8 mouse cellular contexts compared by ENCODE assay signal in genomic region chr8:84990349-84990748, GRCm38 (mm10). TPM values are rescaled to one million over a fixed set of nuclear protein-coding genes. Genes with fewer than 3 reads are reported as not detected.
DNase-seq lines count a peak whose midpoint lies in the region; ATAC-seq lines count a peak whose summit lies in the region.

Hook2 (plus strand) TSS chr8:84990603.

- H3K27me3 ChIP-seq in heart, embryonic 14.5 days (ENCODE audit: control insufficient read depth, insufficient read depth, low read length) = peaks cover 13% of the 10 kb centered on the region
- peaks cover 3% of the 10 kb centered on the region; the same call in 1 of the 2 replicates for H3K27me3 ChIP-seq in liver, embryonic 13.5 days
- no peaks in the 10 kb centered on the region for H3K27me3 ChIP-seq in stomach, embryonic 16.5 days (ENCODE audit: control insufficient read depth, insufficient read depth, low read length)

- peak within 1 kb of the TSS; percentile 81 for H3K9ac ChIP-seq in heart, embryonic 14.5 days (ENCODE audit: low read length)
- H3K9ac ChIP-seq in liver, embryonic 13.5 days = peak within 1 kb of the TSS; percentile 84
- H3K9ac ChIP-seq in stomach, embryonic 16.5 days (ENCODE audit: low read length) = peak within 1 kb of the TSS; percentile 84

- H3K27ac ChIP-seq in brown adipose tissue, adult 24 weeks (replicated peaks; ENCODE audit: low read depth, low read length) = peak within 1 kb of the TSS; percentile 74
- peak within 1 kb of the TSS; percentile 54 to 65 for H3K27ac ChIP-seq in heart, embryonic 14.5 days (replicated peaks in 1 of 2; ENCODE audit: control insufficient read depth in 1 of 2, insufficient read depth in 1 of 2, low read depth in 2 of 2, low read length in 2 of 2)
- peak within 1 kb of the TSS; percentile 90 for H3K27ac ChIP-seq in liver, embryonic 13.5 days
- H3K27ac ChIP-seq in stomach, embryonic 16.5 days (ENCODE audit: low read length) = peak within 1 kb of the TSS; percentile 95

- DNase-seq in CD4-positive, CD25-positive, alpha-beta regulatory T cell, adult 2 months (ENCODE audit: low read depth, low spot score) = peak; percentile 100
- peak; percentile 97 for DNase-seq in fibroblast of lung, adult 2 months (ENCODE audit: low read depth)
- peak; percentile 99 for DNase-seq in kidney, postnatal 14 days
- peak; percentile 96 for DNase-seq in liver, embryonic 13.5 days
- peak; percentile 96 for DNase-seq in neural tube, embryonic 10.5 days (ENCODE audit: extremely low spot score, low spot score)

- ATAC-seq in heart, embryonic 14.5 days (ENCODE audit: insufficient number of reproducible peaks, insufficient read depth, low FRiP score, low read depth) = peak; percentile 86
- peak; percentile 84 for ATAC-seq in liver, embryonic 13.5 days (ENCODE audit: low read depth)
- ATAC-seq in stomach, embryonic 16.5 days (ENCODE audit: insufficient read depth, low FRiP score) = peak; percentile 92

- WGBS in heart, embryonic 14.5 days = under 1% methylated on average over 28 of the region's 28 CpGs
- 1% methylated on average over 28 of the region's 28 CpGs for WGBS in liver, embryonic 13.5 days (ENCODE audit: insufficient replicate concordance)
- under 1% methylated on average over 28 of the region's 28 CpGs for WGBS in stomach, embryonic 16.5 days

- H3K36me3 ChIP-seq in heart, embryonic 14.5 days (ENCODE audit: control insufficient read depth, insufficient read depth, low read length) = no peaks in the 10 kb centered on the region
- no peaks in the 10 kb centered on the region for H3K36me3 ChIP-seq in liver, embryonic 13.5 days
- H3K36me3 ChIP-seq in stomach, embryonic 16.5 days (ENCODE audit: control insufficient read depth, insufficient read depth, low read length) = no peaks in the 10 kb centered on the region

- H3K9me3 ChIP-seq in heart, embryonic 14.5 days (ENCODE audit: control insufficient read depth, low read length) = no peaks in the 10 kb centered on the region
- no peaks in the 10 kb centered on the region for H3K9me3 ChIP-seq in liver, embryonic 13.5 days (replicated peaks)
- no peaks in the 10 kb centered on the region for H3K9me3 ChIP-seq in stomach, embryonic 16.5 days (replicated peaks; ENCODE audit: control insufficient read depth, low read length)

- peaks cover 3% of the 10 kb centered on the region; the same call in 1 of the 2 replicates for H3K4me1 ChIP-seq in brown adipose tissue, adult 24 weeks (ENCODE audit: control insufficient read depth, insufficient read depth, insufficient read length, low read length)
- peaks cover 10 to 20% of the 10 kb centered on the region in 2 experiments; a peak in 3 of 4 replicates for H3K4me1 ChIP-seq in heart, embryonic 14.5 days (ENCODE audit: control insufficient read depth in 2 of 2, insufficient read depth in 2 of 2, low read length in 2 of 2)
- peaks cover 54% of the 10 kb centered on the region for H3K4me1 ChIP-seq in liver, embryonic 13.5 days (replicated peaks)
- H3K4me1 ChIP-seq in stomach, embryonic 16.5 days (ENCODE audit: control insufficient read depth, insufficient read depth, low read length) = peaks cover 16% of the 10 kb centered on the region

- H3K4me2 ChIP-seq in heart, embryonic 14.5 days (ENCODE audit: low read length) = peak within 1 kb of the TSS; percentile 91
- peak within 1 kb of the TSS; percentile 95 for H3K4me2 ChIP-seq in liver, embryonic 13.5 days
- H3K4me2 ChIP-seq in stomach, embryonic 16.5 days (ENCODE audit: low read depth, low read length) = peak within 1 kb of the TSS; percentile 89

- H3K4me3 ChIP-seq in brown adipose tissue, adult 24 weeks (ENCODE audit: insufficient read depth, low read depth, low read length) = peak within 1 kb of the TSS; percentile 67
- peak within 1 kb of the TSS; percentile 55 to 59 for H3K4me3 ChIP-seq in heart, embryonic 14.5 days (ENCODE audit: control insufficient read depth in 1 of 2, insufficient read depth in 1 of 2, low read depth in 1 of 2, low read length in 2 of 2)
- peak within 1 kb of the TSS; percentile 70 for H3K4me3 ChIP-seq in liver, embryonic 13.5 days (replicated peaks)
- H3K4me3 ChIP-seq in stomach, embryonic 16.5 days (replicated peaks; ENCODE audit: low read length) = peak within 1 kb of the TSS; percentile 62

RNA-seq across cellular contexts. Expression of gene Hook2, which starts in this region (rescaled TPM):
- polyA plus RNA-seq in brown adipose tissue, adult 24 weeks (2012; ENCODE audit: insufficient read depth, insufficient read length, missing spikeins) = 1.1 and 1.6 TPM in 2 replicates
- 5.0 and 5.1 TPM in 2 replicates for polyA plus RNA-seq in heart, embryonic 14.5 days (2014; fragmentation: Nextera tagmentation; extraction: Ambion mirVana)
- polyA plus RNA-seq in liver, embryonic 13.5 days (2015; fragmentation: Nextera tagmentation; extraction: Ambion mirVana) = 7.2 and 7.4 TPM in 2 replicates
- polyA plus RNA-seq in stomach, embryonic 16.5 days (2015; fragmentation: Nextera tagmentation; extraction: Ambion mirVana) = 50.0 TPM in 2 replicates

Comparison
In these comparisons a context has a peak if more than half of its experiments do, and no peak if none do; other contexts are left out.
1. Peak in every context shown above with its lines: DNase-seq, ATAC-seq, H3K4me3 ChIP-seq and H3K27ac ChIP-seq.